Mouse (Mus musculus) embryonic facial prominence, embryonic 11.5 days (tissue): ENCODE results near the gene Efcab9. TPM values are rescaled to one million over a fixed set of nuclear protein-coding genes. Genes with fewer than 3 reads are reported as not detected.
"Not testable (repeated sequence)": the region's sequence is repeated elsewhere in the genome, so short reads cannot be mapped to it uniquely, and the experiment has no call there.

Experiments used
- ATAC-seq: fragments of 200-750 bp; cut with Nextera tagmentation; replicated peaks from 2 replicates; pipeline ENCODE4 v1.8.0; 2017; ENCODE audit warnings: low read depth; ENCODE audit not compliant: insufficient number of reproducible peaks, low FRiP score, low TSS enrichment
- DNase-seq: peaks from one replicate; pipeline ENCODE4 v3.0.0-alpha.2; 2015; ENCODE audit warnings: low spot score
- H3K27ac ChIP-seq: fragments of 300-500 bp; sonication (generic); replicated peaks from 2 replicates; pipeline ENCODE4 v1.5.1; 2014; ENCODE audit warnings: mild to moderate bottlenecking, low read depth, low read length, control low read depth
- H3K27me3 ChIP-seq: fragments of 300-500 bp; sonication (generic); 2 replicates; pipeline ENCODE4 v1.6.1; 2014; ENCODE audit warnings: mild to moderate bottlenecking, low read length, moderate library complexity, mixed read lengths; ENCODE audit not compliant: control insufficient read depth, insufficient read depth
- H3K36me3 ChIP-seq: fragments of 300-500 bp; sonication (generic); replicated peaks from 2 replicates; pipeline ENCODE4 v1.6.1; 2014; ENCODE audit warnings: low read depth, mild to moderate bottlenecking, low read length, moderate library complexity, mixed read lengths; ENCODE audit not compliant: control insufficient read depth, insufficient read depth
- H3K4me1 ChIP-seq: fragments of 300-500 bp; sonication (generic); 2 replicates; pipeline ENCODE4 v1.6.1; 2014; ENCODE audit warnings: low read length, mixed read lengths; ENCODE audit not compliant: control insufficient read depth, insufficient read depth
- H3K4me2 ChIP-seq: fragments of 300-500 bp; sonication (generic); 2 replicates; pipeline ENCODE4 v1.6.1; 2014; ENCODE audit warnings: low read depth, mild to moderate bottlenecking, control low read depth, low read length, moderate library complexity
- H3K4me3 ChIP-seq: fragments of 300-500 bp; sonication (generic); 2 replicates; pipeline ENCODE4 v1.5.1; 2014; ENCODE audit warnings: low read depth, low read length, control low read depth
- H3K9ac ChIP-seq: fragments of 300-500 bp; sonication (generic); replicated peaks from 2 replicates; pipeline ENCODE4 v1.6.1; 2014; ENCODE audit warnings: mild to moderate bottlenecking, control low read depth, low read length
- H3K9me3 ChIP-seq: fragments of 300-500 bp; sonication (generic); replicated peaks from 2 replicates; pipeline ENCODE4 v1.6.1; 2016; ENCODE audit warnings: mild to moderate bottlenecking, low read length, inconsistent platforms, mixed read lengths; ENCODE audit not compliant: control insufficient read depth
- WGBS: fragments of 180-500 bp; shearing (Covaris S2); extraction: QIAGEN DNeasy Blood & Tissue Kit; methylation state at CpG from one replicate; pipeline ENCODE4 v1.1.7; 2014; 5-methylcytosine and 5-hydroxymethylcytosine counted together
- polyA plus RNA-seq: library from polyadenylated mRNA; unstranded; fragments of >200 nt; fragmentation: Nextera tagmentation; extraction: Ambion mirVana; gene quantifications from 2 replicates; pipeline ENCODE4 v1.2.1, GENCODE M21; 2014

Efcab9 gene
- polyA plus RNA-seq, 1 experiment from 2014 or later = 0.65 TPM

- Histone ChIP-seq H3K4me3 (no peak overlapping the region), H3K36me3 (no peaks in the 10 kb centered on the region; the same call in none of the 2 replicates)
- 86% methylated on average over 8 of the region's 8 CpGs for WGBS
Measured at GRCm38 (mm10) chr11:32516916-32517712, 14.8 kb downstream of the Efcab9 start.

GRCm38 (mm10) chr11:32516091-32516490 is 15.8 kb downstream of the Efcab9 start:
- no peaks in the 10 kb centered on the region for H3K27me3 ChIP-seq
- no peak for ATAC-seq
- no peaks in the 10 kb centered on the region; the same call in none of the 2 replicates for H3K36me3 ChIP-seq
- no peak overlapping the region for H3K27ac ChIP-seq
- H3K4me1 ChIP-seq = no peaks in the 10 kb centered on the region
- DNase-seq = no peak
- WGBS = 94% methylated on average over 12 of the region's 12 CpGs
- no peak overlapping the region for H3K9ac ChIP-seq
- no peaks in the 10 kb centered on the region for H3K9me3 ChIP-seq
- no peak overlapping the region for H3K4me2 ChIP-seq
- H3K4me3 ChIP-seq = no peak overlapping the region

More at GRCm38 (mm10) chr11:32516916-32517712, 14.8 kb downstream of the Efcab9 start:
- DNase-seq (no peak), ATAC-seq (no peak)
- Histone ChIP-seq H3K4me2 (no peak overlapping the region), H3K27ac (no peak overlapping the region), H3K4me1 (no peaks in the 10 kb centered on the region), H3K9ac (no peak overlapping the region), H3K9me3 (no peaks in the 10 kb centered on the region), H3K27me3 (no peaks in the 10 kb centered on the region)

GRCm38 (mm10) chr11:32514853-32515252 is 17.0 kb downstream of the Efcab9 start:
- ATAC-seq, H3K36me3 ChIP-seq, H3K27ac ChIP-seq, H3K9me3 ChIP-seq, H3K4me1 ChIP-seq, DNase-seq, H3K9ac ChIP-seq, H3K4me3 ChIP-seq, H3K27me3 ChIP-seq, H3K4me2 ChIP-seq: not testable (repeated sequence)
- 93% methylated on average over 4 of the region's 5 CpGs for WGBS

GRCm38 (mm10) chr11:32510930-32511329 is 21.0 kb downstream of the Efcab9 start:
- H3K27ac ChIP-seq = no peak overlapping the region
- H3K4me3 ChIP-seq = no peak overlapping the region
- no peaks in the 10 kb centered on the region; the same call in 1 of the 2 replicates for H3K36me3 ChIP-seq
- H3K9me3 ChIP-seq = no peaks in the 10 kb centered on the region
- H3K4me2 ChIP-seq = no peak overlapping the region
- H3K27me3 ChIP-seq = no peaks in the 10 kb centered on the region
- ATAC-seq (no peak), DNase-seq (no peak)
- H3K9ac ChIP-seq = no peak overlapping the region
- no peaks in the 10 kb centered on the region for H3K4me1 ChIP-seq
- 79% methylated on average over 1 of the region's 1 CpGs for WGBS

- ATAC-seq (no peak), DNase-seq (no peak)
- no peak overlapping the region for H3K27ac ChIP-seq
- H3K36me3 ChIP-seq = no peaks in the 10 kb centered on the region
- no peaks in the 10 kb centered on the region for H3K4me1 ChIP-seq
- WGBS = 76% methylated on average over 7 of the region's 7 CpGs
- H3K27me3 ChIP-seq = no peaks in the 10 kb centered on the region
- H3K9ac ChIP-seq = no peak overlapping the region
- no peak overlapping the region for H3K4me3 ChIP-seq
- H3K4me2 ChIP-seq = no peak overlapping the region
- no peaks in the 10 kb centered on the region for H3K9me3 ChIP-seq
Measured at GRCm38 (mm10) chr11:32505091-32505739, 26.7 kb downstream of the Efcab9 start.

GRCm38 (mm10) chr11:32503711-32504110 is 28.2 kb downstream of the Efcab9 start:
- H3K9me3 ChIP-seq = no peaks in the 10 kb centered on the region
- no peaks in the 10 kb centered on the region for H3K27me3 ChIP-seq
- H3K4me1 ChIP-seq = no peaks in the 10 kb centered on the region
- 98% methylated on average over 2 of the region's 2 CpGs for whole genome bisulfite sequencing
- DNase-seq = no peak
- H3K36me3 ChIP-seq = no peaks in the 10 kb centered on the region
- no peak overlapping the region for H3K4me3 ChIP-seq
- H3K9ac ChIP-seq = no peak overlapping the region
- H3K4me2 ChIP-seq = no peak overlapping the region
- no peak overlapping the region for H3K27ac ChIP-seq
- no peak for ATAC-seq

- Histone ChIP-seq H3K9ac (no peak overlapping the region), H3K9me3 (no peaks in the 10 kb centered on the region)
- 94% methylated on average over 4 of the region's 4 CpGs for WGBS
Measured at GRCm38 (mm10) chr11:32499931-32500330, 31.9 kb downstream of the Efcab9 start.

More at GRCm38 (mm10) chr11:32499931-32500330, 31.9 kb downstream of the Efcab9 start:
- ATAC-seq (no peak), DNase-seq (no peak)
- no peaks in the 10 kb centered on the region for H3K36me3 ChIP-seq
- no peak overlapping the region for H3K4me2 ChIP-seq
- no peak overlapping the region for H3K27ac ChIP-seq
- no peak overlapping the region for H3K4me3 ChIP-seq
- H3K4me1 ChIP-seq = no peaks in the 10 kb centered on the region
- no peaks in the 10 kb centered on the region for H3K27me3 ChIP-seq
